In genomic region chr16:20732251-20732924, GRCm38 (mm10) we compare ENCODE assay signal across 8 mouse cellular contexts. TPM values are rescaled to one million over a fixed set of nuclear protein-coding genes. Genes with fewer than 3 reads are reported as not detected.
A peak's percentile ranks its signal among the peaks of the same experiment; 100 is the strongest.
DNase-seq lines count a peak whose midpoint lies in the region; ATAC-seq and TF ChIP-seq lines count a peak whose summit lies in the region.

No protein-coding gene starts in this region.

- H3K4me3 ChIP-seq in erythroblast, embryonic 14.5 days (replicated peaks) = peak overlapping the region; percentile 18
- H3K4me3 ChIP-seq in lung, postnatal 0 days (ENCODE audit: low read depth, low read length) = peak overlapping the region; percentile 60
- peak overlapping the region; percentile 72 for H3K4me3 ChIP-seq in hindbrain, embryonic 13.5 days
- H3K4me3 ChIP-seq in midbrain, embryonic 15.5 days = peak overlapping the region; percentile 74

- H3K9me3 ChIP-seq in erythroblast, embryonic 14.5 days (ENCODE audit: control insufficient read depth, low read length) = peaks cover 3% of the 10 kb centered on the region; the same call in 1 of the 2 replicates
- no peaks in the 10 kb centered on the region for H3K9me3 ChIP-seq in lung, postnatal 0 days (ENCODE audit: low read length)
- H3K9me3 ChIP-seq in hindbrain, embryonic 13.5 days = no peaks in the 10 kb centered on the region
- no peaks in the 10 kb centered on the region for H3K9me3 ChIP-seq in midbrain, embryonic 15.5 days

- H3K4me2 ChIP-seq in lung, postnatal 0 days (replicated peaks; ENCODE audit: low read depth, low read length) = peak overlapping the region; percentile 99
- peak overlapping the region; percentile 96 for H3K4me2 ChIP-seq in hindbrain, embryonic 13.5 days
- peak overlapping the region; percentile 89 for H3K4me2 ChIP-seq in midbrain, embryonic 15.5 days

- H3K27ac ChIP-seq in lung, postnatal 0 days (ENCODE audit: low read length) = peak overlapping the region; percentile 54; the same call in 1 of the 2 replicates
- H3K27ac ChIP-seq in hindbrain, embryonic 13.5 days = peak overlapping the region; percentile 88
- H3K27ac ChIP-seq in midbrain, embryonic 15.5 days = peak overlapping the region; percentile 67

- no peak for ATAC-seq in erythroblast, adult 5-6 weeks (replicated peaks; ENCODE audit: low FRiP score, poor library complexity, severe bottlenecking)
- ATAC-seq in lung, postnatal 0 days = peak; percentile 20
- peak; percentile 56 for ATAC-seq in hindbrain, embryonic 13.5 days (ENCODE audit: low FRiP score)
- ATAC-seq in midbrain, embryonic 15.5 days (replicated peaks) = peak; percentile 50

- WGBS in lung, postnatal 0 days = 4% methylated on average over 15 of the region's 30 CpGs
- under 1% methylated on average over 26 of the region's 30 CpGs for whole genome bisulfite sequencing in hindbrain, embryonic 13.5 days
- WGBS in midbrain, embryonic 15.5 days = 0% methylated on average over 27 of the region's 30 CpGs

- no peak for DNase-seq in lung, postnatal 0 days (ENCODE audit: low spot score)
- no peak for DNase-seq in lung, postnatal 36 days
- no peak for DNase-seq in thymus, postnatal 25 days
- DNase-seq in urinary bladder, postnatal 10 days (ENCODE audit: low spot score) = no peak

- no peak for TF ChIP-seq CTCF in lung, postnatal 0 days (IDR thresholded peaks at IDR 0.05)

- H3K36me3 ChIP-seq in erythroblast, embryonic 14.5 days (ENCODE audit: control insufficient read depth) = no peaks in the 10 kb centered on the region
- H3K36me3 ChIP-seq in lung, postnatal 0 days (ENCODE audit: insufficient read depth, low read length) = no peaks in the 10 kb centered on the region
- H3K36me3 ChIP-seq in hindbrain, embryonic 13.5 days = peaks cover 17% of the 10 kb centered on the region
- H3K36me3 ChIP-seq in midbrain, embryonic 15.5 days (replicated peaks) = no peaks in the 10 kb centered on the region

- peaks cover 3% of the 10 kb centered on the region; the same call in 1 of the 2 replicates for H3K4me1 ChIP-seq in erythroblast, embryonic 14.5 days (ENCODE audit: control insufficient read depth)
- H3K4me1 ChIP-seq in lung, postnatal 0 days (ENCODE audit: insufficient read depth, low read depth, low read length) = no peaks in the 10 kb centered on the region; the same call in 1 of the 2 replicates
- peaks cover 25% of the 10 kb centered on the region for H3K4me1 ChIP-seq in hindbrain, embryonic 13.5 days (replicated peaks)
- H3K4me1 ChIP-seq in midbrain, embryonic 15.5 days = peaks cover 15% of the 10 kb centered on the region

- no peak for TF ChIP-seq EP300 in lung, postnatal 0 days (IDR thresholded peaks at IDR 0.05)

- peaks cover 87% of the 10 kb centered on the region for H3K27me3 ChIP-seq in erythroblast, embryonic 14.5 days (ENCODE audit: control insufficient read depth)
- peaks cover 21% of the 10 kb centered on the region for H3K27me3 ChIP-seq in lung, postnatal 0 days (replicated peaks; ENCODE audit: insufficient read depth, low read length)
- peaks cover 36% of the 10 kb centered on the region for H3K27me3 ChIP-seq in hindbrain, embryonic 13.5 days
- peaks cover 25% of the 10 kb centered on the region for H3K27me3 ChIP-seq in midbrain, embryonic 15.5 days (replicated peaks)

- peak overlapping the region; percentile 54 for H3K9ac ChIP-seq in lung, postnatal 0 days (replicated peaks; ENCODE audit: low read depth)
- peak overlapping the region; percentile 89 for H3K9ac ChIP-seq in hindbrain, embryonic 13.5 days
- peak overlapping the region; percentile 84 for H3K9ac ChIP-seq in midbrain, embryonic 15.5 days

RNA-seq across cellular contexts. Expression of gene Chrd, which starts 0.5 kb away (rescaled TPM):
- not detected in 2 replicates for polyA plus RNA-seq in erythroblast, embryonic 14.5 days (2012)
- total RNA-seq in erythroblast, adult 5-6 weeks (2015; ENCODE audit: low replicate concordance) = not detected in 2 replicates
- total RNA-seq in erythroblast, adult 5-6 weeks (2017; ENCODE audit: low replicate concordance) = not detected in 2 replicates
- polyA plus RNA-seq in lung, postnatal 0 days (2015; fragmentation: Nextera tagmentation; extraction: Ambion mirVana) = 1.5 and 1.7 TPM in 2 replicates
- 5.7 and 6.4 TPM in 2 replicates for polyA plus RNA-seq in hindbrain, embryonic 13.5 days (2015; fragmentation: Nextera tagmentation; extraction: Ambion mirVana)
- polyA plus RNA-seq in midbrain, embryonic 15.5 days (2015; fragmentation: Nextera tagmentation; extraction: Ambion mirVana) = 5.6 and 5.7 TPM in 2 replicates

RNA-seq across cellular contexts. Expression of gene Thpo, which starts 1.9 kb away (rescaled TPM):
- not detected in 2 replicates for polyA plus RNA-seq in erythroblast, embryonic 14.5 days (2012)
- total RNA-seq in erythroblast, adult 5-6 weeks (2015; ENCODE audit: low replicate concordance) = not detected in 2 replicates
- not detected in 2 replicates for total RNA-seq in erythroblast, adult 5-6 weeks (2017; ENCODE audit: low replicate concordance)
- 0.54 and 0.81 TPM in 2 replicates for polyA plus RNA-seq in lung, postnatal 0 days (2015; fragmentation: Nextera tagmentation; extraction: Ambion mirVana)
- polyA plus RNA-seq in hindbrain, embryonic 13.5 days (2015; fragmentation: Nextera tagmentation; extraction: Ambion mirVana) = 0.88 and 1.1 TPM in 2 replicates
- 1.3 and 1.7 TPM in 2 replicates for polyA plus RNA-seq in midbrain, embryonic 15.5 days (2015; fragmentation: Nextera tagmentation; extraction: Ambion mirVana)

RNA-seq across cellular contexts. Expression of gene Clcn2, which starts 14.8 kb away (rescaled TPM):
- polyA plus RNA-seq in erythroblast, embryonic 14.5 days (2012) = 1.8 and 3.3 TPM in 2 replicates
- total RNA-seq in erythroblast, adult 5-6 weeks (2015; ENCODE audit: low replicate concordance) = 1.7 and 5.0 TPM in 2 replicates
- 3.3 and 8.9 TPM in 2 replicates for total RNA-seq in erythroblast, adult 5-6 weeks (2017; ENCODE audit: low replicate concordance)
- 1.8 and 1.9 TPM in 2 replicates for polyA plus RNA-seq in lung, postnatal 0 days (2015; fragmentation: Nextera tagmentation; extraction: Ambion mirVana)
- 30.2 and 31.1 TPM in 2 replicates for polyA plus RNA-seq in hindbrain, embryonic 13.5 days (2015; fragmentation: Nextera tagmentation; extraction: Ambion mirVana)
- 33.7 and 33.8 TPM in 2 replicates for polyA plus RNA-seq in midbrain, embryonic 15.5 days (2015; fragmentation: Nextera tagmentation; extraction: Ambion mirVana)

RNA-seq across cellular contexts. Expression of gene Polr2h, which starts 14.9 kb away (rescaled TPM):
- 0.25 TPM in 1 of 2 replicates, not detected in the other for polyA plus RNA-seq in erythroblast, embryonic 14.5 days (2012)
- 7.9 and 15.9 TPM in 2 replicates for total RNA-seq in erythroblast, adult 5-6 weeks (2015; ENCODE audit: low replicate concordance)
- total RNA-seq in erythroblast, adult 5-6 weeks (2017; ENCODE audit: low replicate concordance) = 4.0 and 4.3 TPM in 2 replicates
- 37.5 and 48.2 TPM in 2 replicates for polyA plus RNA-seq in lung, postnatal 0 days (2015; fragmentation: Nextera tagmentation; extraction: Ambion mirVana)
- polyA plus RNA-seq in hindbrain, embryonic 13.5 days (2015; fragmentation: Nextera tagmentation; extraction: Ambion mirVana) = 83.5 and 93.7 TPM in 2 replicates
- 82.3 and 90.6 TPM in 2 replicates for polyA plus RNA-seq in midbrain, embryonic 15.5 days (2015; fragmentation: Nextera tagmentation; extraction: Ambion mirVana)

RNA-seq across cellular contexts. Expression of gene Fam131a, which starts 39.3 kb away (rescaled TPM):
- polyA plus RNA-seq in erythroblast, embryonic 14.5 days (2012) = 0.26 and 0.29 TPM in 2 replicates
- total RNA-seq in erythroblast, adult 5-6 weeks (2015; ENCODE audit: low replicate concordance) = not detected in 2 replicates
- total RNA-seq in erythroblast, adult 5-6 weeks (2017; ENCODE audit: low replicate concordance) = 0.26 and 0.70 TPM in 2 replicates
- polyA plus RNA-seq in lung, postnatal 0 days (2015; fragmentation: Nextera tagmentation; extraction: Ambion mirVana) = 8.4 and 8.9 TPM in 2 replicates
- 32.7 and 35.1 TPM in 2 replicates for polyA plus RNA-seq in hindbrain, embryonic 13.5 days (2015; fragmentation: Nextera tagmentation; extraction: Ambion mirVana)
- polyA plus RNA-seq in midbrain, embryonic 15.5 days (2015; fragmentation: Nextera tagmentation; extraction: Ambion mirVana) = 58.1 and 58.5 TPM in 2 replicates

Comparison
In these comparisons a context has a peak if more than half of its experiments do, and no peak if none do; other contexts are left out.
1. H3K4me3 ChIP-seq: peak in every context shown above with its lines; median percentile 74 in midbrain, embryonic 15.5 days; 72 in hindbrain, embryonic 13.5 days; 60 in lung, postnatal 0 days; 18 in erythroblast, embryonic 14.5 days.